Mouse (Mus musculus): ENCODE measurements around the gene Piwil1.

- TF ChIP-seq CTCF (IDR thresholded peaks at IDR 0.05; ENCODE audit: low read depth): peak; percentile 47
- TF ChIP-seq EP300 (optimal IDR thresholded peaks at IDR 0.05): no peak
These were observed 4.1 kb downstream of the Piwil1 start for GRCm38 (mm10) chr5:128706467-128706866.
